ENCODE assay signal across 9 mouse cellular contexts in the genomic region with DNA sequence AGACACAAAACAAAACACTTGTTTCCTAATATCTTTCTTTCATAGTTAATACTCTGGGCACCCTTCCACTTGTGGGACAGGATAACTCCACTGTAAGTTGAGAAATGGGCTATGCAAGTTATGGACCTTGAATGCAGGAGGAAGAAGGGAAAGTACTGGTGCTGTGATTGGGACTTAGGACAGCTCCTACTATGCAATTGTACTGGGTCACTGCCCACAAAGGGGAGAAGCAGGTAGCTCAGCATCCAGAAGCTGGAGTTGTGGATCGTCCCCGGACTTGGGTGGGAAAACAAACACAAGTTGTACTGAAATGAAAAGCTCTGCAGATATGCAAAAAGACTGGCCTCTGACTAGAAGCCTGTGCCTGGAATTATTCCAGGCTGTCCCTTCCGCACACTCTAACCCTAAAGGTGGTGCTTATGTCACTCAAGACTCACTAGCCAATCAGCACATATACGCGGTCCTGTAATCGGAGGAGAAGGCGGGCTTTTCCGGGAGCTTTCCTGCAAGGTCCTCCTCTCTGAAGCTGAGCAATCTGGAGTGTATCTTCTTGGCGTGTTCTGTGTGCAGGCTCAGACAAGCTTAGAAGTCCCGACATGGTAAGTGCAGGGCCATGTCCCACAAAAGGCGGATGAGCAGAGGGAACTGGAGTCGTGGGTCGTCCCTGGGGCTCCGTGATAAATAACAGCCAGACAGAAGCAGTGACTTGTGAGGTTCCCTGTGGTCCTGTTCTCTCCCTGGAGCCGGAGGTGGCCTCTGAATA. TPM values are rescaled to one million over a fixed set of nuclear protein-coding genes. Genes with fewer than 3 reads are reported as not detected.
DNase-seq lines count a peak whose midpoint lies in the region; ATAC-seq lines count a peak whose summit lies in the region.
"Not testable (repeated sequence)": the region's sequence is repeated elsewhere in the genome, so short reads cannot be mapped to it uniquely, and the experiment has no call there.
"Had no signal": no experiment of that assay in that cellular context is flagged by ENCODE, and none has a peak within 500 bp of the region (broad histone marks: within the 10 kb centered on the region; RNA-seq: fewer than 3 reads in every experiment).

A gene (plus strand): TSS at position 474 of the 763 bp plus-strand sequence.

- not testable (repeated sequence) for H3K4me1 ChIP-seq in forebrain, embryonic 15.5 days; liver, embryonic 13.5 days (replicated peaks); stomach, embryonic 16.5 days (ENCODE audit: control insufficient read depth, insufficient read depth, low read length)

- DNase-seq in CD4-positive helper T cell, adult 2 months (ENCODE audit: low read depth, low spot score), result peak; percentile 17
- DNase-seq in cerebellum, adult 11 months, result peak; percentile 78
- DNase-seq in heart, postnatal 10 days, result peak; percentile 77 to 89
- peak; percentile 86 to 91 for DNase-seq in kidney, postnatal 36 days
- peak; percentile 6 for DNase-seq in liver, embryonic 13.5 days
- peak; percentile 21 to 34 for DNase-seq in natural killer cell, adult 2 months (ENCODE audit: low spot score in 2 of 2)

- 1% methylated on average over 15 of the region's 15 CpGs for WGBS in forebrain, embryonic 15.5 days
- WGBS in liver, embryonic 13.5 days (ENCODE audit: insufficient replicate concordance), result under 1% methylated on average over 15 of the region's 15 CpGs
- under 1% methylated on average over 15 of the region's 15 CpGs for WGBS in stomach, embryonic 16.5 days

- intact Hi-C loops in heart, postnatal 10 days (cut with DNase I), result not testable (repeated sequence)

- H3K27ac ChIP-seq in forebrain, embryonic 15.5 days (replicated peaks), result peak within 1 kb of the TSS; percentile 48
- not testable (repeated sequence) for H3K27ac ChIP-seq in liver, embryonic 13.5 days
- H3K27ac ChIP-seq in stomach, embryonic 16.5 days (ENCODE audit: low read length), result peak within 1 kb of the TSS; percentile 60

- H3K27me3 ChIP-seq in forebrain, embryonic 15.5 days; liver, embryonic 13.5 days; stomach, embryonic 16.5 days (ENCODE audit: control insufficient read depth, insufficient read depth, low read length): not testable (repeated sequence)

- not testable (repeated sequence) for H3K9me3 ChIP-seq in forebrain, embryonic 15.5 days; liver, embryonic 13.5 days (replicated peaks); stomach, embryonic 16.5 days (replicated peaks; ENCODE audit: control insufficient read depth, low read length)

- H3K9ac ChIP-seq in forebrain, embryonic 15.5 days (replicated peaks), result peak within 1 kb of the TSS; percentile 38; the same call in 1 of the 2 replicates
- H3K9ac ChIP-seq in liver, embryonic 13.5 days, result not testable (repeated sequence)
- H3K9ac ChIP-seq in stomach, embryonic 16.5 days (ENCODE audit: low read length), result peak within 1 kb of the TSS; percentile 56; the same call in 1 of the 2 replicates

- ATAC-seq in forebrain, embryonic 15.5 days (replicated peaks), result peak; percentile 100
- ATAC-seq in liver, embryonic 13.5 days (ENCODE audit: low read depth), result peak; percentile 99
- ATAC-seq in stomach, embryonic 16.5 days (ENCODE audit: insufficient read depth, low FRiP score), result peak; percentile 100

- H3K4me3 ChIP-seq in forebrain, embryonic 15.5 days, result peak within 1 kb of the TSS; percentile 45
- peak within 1 kb of the TSS; percentile 43 for H3K4me3 ChIP-seq in liver, embryonic 13.5 days (replicated peaks)
- H3K4me3 ChIP-seq in stomach, embryonic 16.5 days (replicated peaks; ENCODE audit: low read length), result peak within 1 kb of the TSS; percentile 45

- peak within 1 kb of the TSS; percentile 45 for H3K4me2 ChIP-seq in forebrain, embryonic 15.5 days (replicated peaks)
- H3K4me2 ChIP-seq in liver, embryonic 13.5 days, result peak within 1 kb of the TSS; percentile 48
- H3K4me2 ChIP-seq in stomach, embryonic 16.5 days (ENCODE audit: low read depth, low read length), result peak within 1 kb of the TSS; percentile 49

- H3K36me3 ChIP-seq in forebrain, embryonic 15.5 days; liver, embryonic 13.5 days; stomach, embryonic 16.5 days (ENCODE audit: control insufficient read depth, insufficient read depth, low read length): not testable (repeated sequence)

RNA-seq across cellular contexts. Expression of the gene that starts here (rescaled TPM):
- 9.9 and 11.0 TPM in 2 replicates for polyA plus RNA-seq in forebrain, embryonic 15.5 days (2015; fragmentation: Nextera tagmentation; extraction: Ambion mirVana)
- total RNA-seq in heart, postnatal 10 days (2021), result 1 to 10 TPM; 3.4 to 4.8 TPM
- 1.3 and 1.6 TPM in 2 replicates for polyA plus RNA-seq in liver, embryonic 13.5 days (2015; fragmentation: Nextera tagmentation; extraction: Ambion mirVana)
- polyA plus RNA-seq in stomach, embryonic 16.5 days (2015; fragmentation: Nextera tagmentation; extraction: Ambion mirVana), result 8.5 and 8.8 TPM in 2 replicates
- total RNA-seq: MEL had no signal

Comparison
In these comparisons a context has a peak if more than half of its experiments do, and no peak if none do; other contexts are left out.
1. DNase-seq: peak in every context shown above with its lines; median percentile 88 in kidney, postnatal 36 days; 83 in heart, postnatal 10 days; 78 in cerebellum, adult 11 months; 28 in natural killer cell, adult 2 months; 17 in CD4-positive helper T cell, adult 2 months; 6 in liver, embryonic 13.5 days.